Mouse (Mus musculus): Measurements from ENCODE around the gene Gm4763. TPM values are rescaled to one million over a fixed set of nuclear protein-coding genes. Genes with fewer than 3 reads are reported as not detected.

Gm4763 gene
- polyA plus RNA-seq, 1 experiment from 2014 or later = not detected

GRCm38 (mm10) chr7:24671944-24672439 lies 54.7 kb downstream of the Gm4763 start:
- WGBS = 90% methylated on average over 23 of the region's 23 CpGs

More at GRCm38 (mm10) chr7:24671944-24672439, 54.7 kb downstream of the Gm4763 start:
- Histone ChIP-seq H3K9me3 (ENCODE audit: control insufficient read depth) (no peaks in the 10 kb centered on the region), H3K4me1 (replicated peaks; ENCODE audit: control insufficient read depth, insufficient read depth, low read length) (no peaks in the 10 kb centered on the region), H3K36me3 (ENCODE audit: control insufficient read depth, insufficient read depth) (no peaks in the 10 kb centered on the region), H3K4me2 (replicated peaks; ENCODE audit: low read depth) (no peak overlapping the region), H3K27me3 (replicated peaks; ENCODE audit: control insufficient read depth, insufficient read depth, low read length) (no peaks in the 10 kb centered on the region), H3K4me3 (ENCODE audit: low read depth, low read length) (no peak overlapping the region), H3K27ac (ENCODE audit: low read depth, low read length) (no peak overlapping the region), H3K9ac (ENCODE audit: low read depth, low read length) (no peak overlapping the region)
- ATAC-seq = no peak
- no peak for TF ChIP-seq CTCF (IDR thresholded peaks at IDR 0.05; ENCODE audit: low read depth)

Other genes with a start within 250 kb of the Gm4763 start
- 1.4 and 1.7 TPM in 2 replicates for gene Cadm4, start 244.9 kb downstream of the Gm4763 start, polyA plus RNA-seq (2015; fragmentation: Nextera tagmentation; extraction: Ambion mirVana)
- 11.2 and 12.8 TPM in 2 replicates for gene Zfp428, start 219.9 kb downstream of the Gm4763 start, polyA plus RNA-seq (2015; fragmentation: Nextera tagmentation; extraction: Ambion mirVana)
- 0.05 TPM in 1 of 2 replicates, not detected in the other for gene AC161166.1, start 214.5 kb downstream of the Gm4763 start, polyA plus RNA-seq (2015; fragmentation: Nextera tagmentation; extraction: Ambion mirVana)
- gene Irgq, start 196.2 kb downstream of the Gm4763 start, polyA plus RNA-seq (2015; fragmentation: Nextera tagmentation; extraction: Ambion mirVana) = 3.4 TPM in 2 replicates
- gene Pinlyp, start 180.8 kb downstream of the Gm4763 start, polyA plus RNA-seq (2015; fragmentation: Nextera tagmentation; extraction: Ambion mirVana) = not detected in 2 replicates
- 24.5 and 26.6 TPM in 2 replicates for gene Xrcc1, start 180.6 kb downstream of the Gm4763 start, polyA plus RNA-seq (2015; fragmentation: Nextera tagmentation; extraction: Ambion mirVana)
- gene Ethe1, start 139.4 kb downstream of the Gm4763 start, polyA plus RNA-seq (2015; fragmentation: Nextera tagmentation; extraction: Ambion mirVana) = 17.9 and 25.4 TPM in 2 replicates
- 2.1 and 2.2 TPM in 2 replicates for gene Zfp575, start 139.3 kb downstream of the Gm4763 start, polyA plus RNA-seq (2015; fragmentation: Nextera tagmentation; extraction: Ambion mirVana)
- gene Phldb3, start 116.1 kb downstream of the Gm4763 start, polyA plus RNA-seq (2015; fragmentation: Nextera tagmentation; extraction: Ambion mirVana) = 0.65 and 0.85 TPM in 2 replicates
- gene Lypd3, start 90.4 kb downstream of the Gm4763 start, polyA plus RNA-seq (2015; fragmentation: Nextera tagmentation; extraction: Ambion mirVana) = 0.13 and 0.17 TPM in 2 replicates
- gene Tex101, start 50.2 kb downstream of the Gm4763 start, polyA plus RNA-seq (2015; fragmentation: Nextera tagmentation; extraction: Ambion mirVana) = not detected in 2 replicates
- gene BC049730, start 17.7 kb downstream of the Gm4763 start, polyA plus RNA-seq (2015; fragmentation: Nextera tagmentation; extraction: Ambion mirVana) = not detected in 2 replicates
- 0.69 and 1.1 TPM in 2 replicates for gene Cd177, start 33.4 kb upstream of the Gm4763 start, polyA plus RNA-seq (2015; fragmentation: Nextera tagmentation; extraction: Ambion mirVana)
- 0.29 and 0.37 TPM in 2 replicates for gene Ceacam10, start 50.3 kb upstream of the Gm4763 start, polyA plus RNA-seq (2015; fragmentation: Nextera tagmentation; extraction: Ambion mirVana)
- 20.6 and 28.0 TPM in 2 replicates for gene Gm9844, start 135.3 kb upstream of the Gm4763 start, polyA plus RNA-seq (2015; fragmentation: Nextera tagmentation; extraction: Ambion mirVana)
- not detected in 2 replicates for gene Lypd4, start 143.0 kb upstream of the Gm4763 start, polyA plus RNA-seq (2015; fragmentation: Nextera tagmentation; extraction: Ambion mirVana)
- not detected in 2 replicates for gene Dmrtc2, start 143.1 kb upstream of the Gm4763 start, polyA plus RNA-seq (2015; fragmentation: Nextera tagmentation; extraction: Ambion mirVana)
- gene Rps19, start 157.5 kb upstream of the Gm4763 start, polyA plus RNA-seq (2015; fragmentation: Nextera tagmentation; extraction: Ambion mirVana) = 1,134 and 1,200 TPM in 2 replicates
- 0.23 and 0.26 TPM in 2 replicates for gene Cd79a, start 170.5 kb upstream of the Gm4763 start, polyA plus RNA-seq (2015; fragmentation: Nextera tagmentation; extraction: Ambion mirVana)
- gene Arhgef1, start 176.0 kb upstream of the Gm4763 start, polyA plus RNA-seq (2015; fragmentation: Nextera tagmentation; extraction: Ambion mirVana) = 32.6 and 35.9 TPM in 2 replicates
- gene Gm4881, start 217.6 kb upstream of the Gm4763 start, polyA plus RNA-seq (2015; fragmentation: Nextera tagmentation; extraction: Ambion mirVana) = not detected in 2 replicates
- 127 and 129 TPM in 2 replicates for gene Rabac1, start 245.8 kb upstream of the Gm4763 start, polyA plus RNA-seq (2015; fragmentation: Nextera tagmentation; extraction: Ambion mirVana)